ENCODE assay signal across 23 mouse cellular contexts in the genomic region with DNA sequence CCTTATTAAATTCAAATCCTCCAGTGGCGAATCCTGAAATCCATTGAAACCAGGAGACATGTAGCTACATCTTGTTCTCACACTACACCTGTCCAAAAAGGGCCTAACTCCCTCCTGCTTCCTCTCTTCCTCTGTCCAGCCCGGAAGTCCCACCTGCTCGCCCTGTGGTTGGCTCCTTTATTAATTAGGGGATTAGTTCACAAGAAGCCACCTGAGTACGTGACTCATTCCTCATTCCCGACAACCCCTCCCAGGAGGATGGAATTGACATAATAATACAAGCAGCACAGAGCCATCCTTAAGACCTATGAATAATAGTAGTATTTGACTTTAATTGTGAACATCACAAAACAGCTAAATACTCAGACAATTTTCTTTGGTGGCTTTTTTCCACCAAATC.
"Had no signal": no experiment of that assay in that cellular context is flagged by ENCODE, and none has a peak within 500 bp of the region (broad histone marks: within the 10 kb centered on the region; RNA-seq: fewer than 3 reads in every experiment).

No protein-coding gene starts in this region.

- H3K27me3 ChIP-seq: heart, embryonic 13.5 days; heart, embryonic 15.5 days; hindbrain, embryonic 13.5 days; hindbrain, embryonic 15.5 days; limb, embryonic 13.5 days; limb, embryonic 15.5 days had no signal

- H3K9ac ChIP-seq: heart, embryonic 13.5 days; heart, embryonic 15.5 days; hindbrain, embryonic 13.5 days; hindbrain, embryonic 15.5 days; limb, embryonic 13.5 days; limb, embryonic 15.5 days; liver, embryonic 14.5 days had no signal

- ATAC-seq: hindbrain, postnatal 0 days; intestine, embryonic 16.5 days had no signal

- H3K27ac ChIP-seq: heart, embryonic 10.5 days; heart, embryonic 13.5 days; heart, embryonic 15.5 days; hindbrain, embryonic 13.5 days; hindbrain, embryonic 15.5 days; hindbrain, postnatal 0 days; layer of hippocampus, adult 2 months; limb, embryonic 13.5 days; limb, embryonic 15.5 days; liver, embryonic 14.5 days had no signal

- H3K4me2 ChIP-seq: heart, embryonic 13.5 days; heart, embryonic 15.5 days; hindbrain, embryonic 13.5 days; hindbrain, embryonic 15.5 days; limb, embryonic 13.5 days; limb, embryonic 15.5 days; liver, embryonic 11.5 days had no signal

- DNase-seq: gastrocnemius, postnatal 14 days; gastrocnemius, postnatal 36 days; heart, adult 18-20 months; heart, postnatal 14 days; heart, postnatal 36 days; kidney, adult 18-20 months; kidney, adult 8-10 months; kidney, postnatal 10 days; kidney, postnatal 25 days; kidney, postnatal 4 days; left cerebral cortex, postnatal 4 days had no signal

- H3K4me3 ChIP-seq: heart, embryonic 10.5 days; heart, embryonic 13.5 days; heart, embryonic 15.5 days; hindbrain, embryonic 13.5 days; hindbrain, embryonic 15.5 days; layer of hippocampus, adult 2 months; limb, embryonic 13.5 days; limb, embryonic 15.5 days had no signal

- H3K9me3 ChIP-seq: heart, embryonic 10.5 days; heart, embryonic 13.5 days; heart, embryonic 15.5 days; hindbrain, embryonic 13.5 days; hindbrain, embryonic 15.5 days; limb, embryonic 13.5 days; limb, embryonic 15.5 days had no signal

- H3K4me1 ChIP-seq: heart, embryonic 15.5 days; hindbrain, embryonic 13.5 days; hindbrain, embryonic 15.5 days; limb, embryonic 15.5 days had no signal
